Mouse (Mus musculus) thymus, adult 2 months (tissue): ENCODE measurements around the gene Cplx1. TPM values are rescaled to one million over a fixed set of nuclear protein-coding genes. Genes with fewer than 3 reads are reported as not detected.

Experiments used
- DNase-seq: peaks from one replicate; pipeline ENCODE4 v3.0.0; 2021
- H3K27ac ChIP-seq: fragments of 200-500 bp; 2 replicates; pipeline ENCODE4 v1.5.1; 2012; ENCODE audit warnings: low read length, control low read depth; ENCODE audit not compliant: control insufficient read depth, insufficient read depth
- H3K27me3 ChIP-seq: fragments of 200-500 bp; 2 replicates; pipeline ENCODE4 v1.6.1; 2012; ENCODE audit warnings: mild to moderate bottlenecking, low read length, moderate library complexity, mixed read lengths; ENCODE audit not compliant: control insufficient read depth, insufficient read depth
- H3K36me3 ChIP-seq: fragments of 200-500 bp; 2 replicates; pipeline ENCODE4 v1.6.1; 2012; ENCODE audit warnings: mild to moderate bottlenecking, low read length, moderate library complexity; ENCODE audit not compliant: control insufficient read depth, insufficient read depth
- H3K4me1 ChIP-seq: fragments of 200-500 bp; replicated peaks from 2 replicates; pipeline ENCODE4 v1.6.1; 2012; ENCODE audit warnings: low read length; ENCODE audit not compliant: control insufficient read depth, insufficient read depth
- H3K4me3 ChIP-seq: fragments of 200-500 bp; 2 replicates; pipeline ENCODE4 v1.5.1; 2012; ENCODE audit warnings: mild to moderate bottlenecking, low read length, control low read depth, moderate library complexity; ENCODE audit not compliant: control insufficient read depth, insufficient read depth
- CTCF ChIP-seq: fragments of 200-500 bp; IDR thresholded peaks from 2 replicates; pipeline ENCODE4 v1.5.1; 2012; ENCODE audit warnings: mild to moderate bottlenecking, control low read depth, low read length, moderate library complexity, borderline replicate concordance; ENCODE audit not compliant: control insufficient read depth, poor library complexity, insufficient read depth; ENCODE audit errors: extremely low read depth
- POLR2A ChIP-seq: fragments of 200-500 bp; IDR thresholded peaks from 2 replicates; pipeline ENCODE4 v1.6.1; 2012; ENCODE audit warnings: mild to moderate bottlenecking, low read length, control low read depth, moderate library complexity; ENCODE audit not compliant: control insufficient read depth, poor library complexity, insufficient read depth; ENCODE audit errors: extremely low read depth
- WGBS: fragments of 180-500 bp; shearing (Covaris S2); methylation state at CpG from one replicate; pipeline ENCODE4 v1.1.7; 2018; 5-methylcytosine and 5-hydroxymethylcytosine counted together
- polyA plus RNA-seq: library from polyadenylated mRNA; depleted of rRNA; stranded (reverse); fragments of >200 nt; gene quantifications from 2 replicates; pipeline ENCODE4 v1.2.3, GENCODE M21; 2012

The Cplx1 gene
- polyA plus RNA-seq, 1 experiment, result 0.27 TPM

GRCm38 (mm10) chr5:108565381-108565780 lies 15.6 kb upstream of the Cplx1 start:
- H3K36me3 ChIP-seq, result peaks cover 30% of the 10 kb centered on the region
- H3K4me3 ChIP-seq, result no peak overlapping the region
- H3K27me3 ChIP-seq, result no peaks in the 10 kb centered on the region
- WGBS, result 91% methylated on average over 2 of the region's 2 CpGs
- TF ChIP-seq POLR2A, result no peak
- TF ChIP-seq CTCF, result no peak
- H3K27ac ChIP-seq, result no peak overlapping the region
- H3K4me1 ChIP-seq, result no peaks in the 10 kb centered on the region
- no peak for DNase-seq

GRCm38 (mm10) chr5:108564346-108564745 lies 14.5 kb upstream of the Cplx1 start:
- TF ChIP-seq CTCF, result no peak
- TF ChIP-seq POLR2A, result no peak
- H3K27me3 ChIP-seq, result no peaks in the 10 kb centered on the region
- no peak for DNase-seq
- H3K4me3 ChIP-seq, result no peak overlapping the region
- no peak overlapping the region for H3K27ac ChIP-seq
- H3K36me3 ChIP-seq, result peaks cover 19% of the 10 kb centered on the region
- WGBS, result 74% methylated on average over 3 of the region's 3 CpGs
- no peaks in the 10 kb centered on the region for H3K4me1 ChIP-seq

DNA sequence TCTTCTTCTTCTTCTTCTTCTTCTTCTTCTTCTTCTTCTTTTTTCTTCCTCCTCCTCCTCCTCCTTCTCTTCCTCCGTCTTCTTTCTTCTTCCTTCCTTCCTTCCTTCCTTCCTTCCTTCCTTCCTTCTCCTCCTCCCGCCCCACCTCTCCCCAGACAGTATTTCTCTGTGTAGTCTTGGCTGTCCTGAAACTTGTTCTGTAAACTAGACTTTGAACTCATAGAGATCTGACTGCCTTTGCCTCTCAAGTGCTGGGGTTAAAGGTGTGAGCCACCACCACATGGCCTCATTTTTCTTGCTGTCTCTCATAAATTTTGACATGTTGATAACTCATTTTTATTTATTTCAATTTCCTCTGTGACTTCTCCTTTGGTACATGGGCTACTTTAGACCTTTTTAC lies 12.7 kb upstream of the Cplx1 start:
- Histone ChIP-seq H3K27ac (no peak overlapping the region), H3K4me1 (no peaks in the 10 kb centered on the region), H3K27me3 (no peaks in the 10 kb centered on the region), H3K36me3 (0 out of 2 replicates have a peak, but pooled peaks cover under 1% of the 10 kb centered on the region), H3K4me3 (no peak overlapping the region)
- TF ChIP-seq POLR2A (no peak), CTCF (no peak)
- 62% methylated on average over 2 of the region's 2 CpGs for WGBS
- no peak for DNase-seq

- TF ChIP-seq CTCF (no peak), POLR2A (no peak)
- WGBS, result 77% methylated on average over 4 of the region's 4 CpGs
- Histone ChIP-seq H3K36me3 (no peaks in the 10 kb centered on the region), H3K27me3 (no peaks in the 10 kb centered on the region), H3K4me1 (no peaks in the 10 kb centered on the region), H3K27ac (no peak overlapping the region), H3K4me3 (no peak overlapping the region)
- no peak for DNase-seq
Observed at GRCm38 (mm10) chr5:108556986-108557385, 7.2 kb upstream of the Cplx1 start.

DNA sequence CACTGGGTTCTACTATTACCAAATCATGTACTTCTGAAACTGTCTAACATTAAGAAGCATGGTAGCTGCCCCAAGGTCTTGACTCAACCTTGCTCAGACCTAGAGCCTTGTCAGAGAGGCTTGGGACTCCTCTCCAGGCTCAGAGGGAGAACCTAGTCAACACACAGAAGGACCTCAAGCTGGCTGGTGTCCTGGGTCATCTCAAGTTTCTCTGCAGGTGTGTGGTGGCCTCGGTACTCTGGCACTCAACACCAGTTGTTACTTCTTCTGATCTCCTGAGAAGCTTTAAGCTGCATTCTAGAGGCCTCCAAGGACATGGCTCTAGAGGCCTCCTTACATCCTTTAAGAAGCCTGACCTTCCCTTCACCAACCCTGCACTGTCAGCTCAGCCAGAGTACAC lies 4.2 kb upstream of the Cplx1 start:
- TF ChIP-seq POLR2A (no peak), CTCF (no peak)
- Histone ChIP-seq H3K27me3 (peaks cover 13% of the 10 kb centered on the region), H3K36me3 (no peaks in the 10 kb centered on the region), H3K4me3 (no peak overlapping the region), H3K27ac (no peak overlapping the region), H3K4me1 (no peaks in the 10 kb centered on the region)
- no peak for DNase-seq
- 62% methylated on average over 1 of the region's 1 CpGs for WGBS

GRCm38 (mm10) chr5:108550207-108550594 lies 377 bp upstream of the Cplx1 start:
- no peak for DNase-seq
- Histone ChIP-seq H3K27me3 (peaks cover 13% of the 10 kb centered on the region), H3K4me3 (no peak overlapping the region), H3K27ac (no peak overlapping the region), H3K4me1 (no peaks in the 10 kb centered on the region), H3K36me3 (no peaks in the 10 kb centered on the region)
- TF ChIP-seq POLR2A, result no peak
- no peak for TF ChIP-seq CTCF
- 16% methylated on average over 16 of the region's 16 CpGs for WGBS

GRCm38 (mm10) chr5:108549137-108549488 lies 711 bp downstream of the Cplx1 start:
- Histone ChIP-seq H3K27ac (no peak overlapping the region), H3K27me3 (peaks cover 13% of the 10 kb centered on the region), H3K4me1 (no peaks in the 10 kb centered on the region), H3K36me3 (no peaks in the 10 kb centered on the region), H3K4me3 (no peak overlapping the region)
- TF ChIP-seq CTCF, result no peak
- TF ChIP-seq POLR2A, result no peak
- WGBS, result 26% methylated on average over 7 of the region's 7 CpGs
- DNase-seq, result no peak
